Mouse (Mus musculus): Measurements from ENCODE around the gene Med24. TPM values are rescaled to one million over a fixed set of nuclear protein-coding genes. Genes with fewer than 3 reads are reported as not detected.

The Med24 gene
- polyA plus RNA-seq (2012; rRNA removed) (83.4 and 104 TPM in 2 replicates), polyA plus RNA-seq (2014; fragmentation: Nextera tagmentation; extraction: Ambion mirVana) (43.9 and 48.3 TPM in 2 replicates)

DNA sequence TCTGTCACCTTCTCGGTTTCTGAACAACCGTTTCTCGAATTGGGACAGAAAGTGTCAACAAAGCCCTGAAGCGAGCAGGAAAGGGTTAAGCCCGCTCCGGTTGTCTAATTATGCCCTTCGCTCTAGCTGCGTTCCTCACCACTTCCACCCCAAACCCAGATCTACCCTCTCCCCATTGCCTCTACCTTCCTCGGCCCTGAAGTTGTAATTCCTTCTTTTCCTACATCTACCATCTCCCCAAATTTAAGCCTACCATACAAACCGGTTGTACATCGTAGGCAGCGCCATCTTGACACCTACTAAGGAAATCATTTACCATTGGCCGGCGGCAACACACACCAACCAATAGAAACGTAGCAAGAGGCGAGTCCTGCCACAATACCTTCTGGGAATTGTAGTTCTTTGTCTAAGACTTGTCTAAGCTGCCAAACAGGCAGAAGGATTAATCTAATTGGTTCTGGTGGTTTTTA is at the start of gene Med24:
Med24 (minus strand) TSS at position 317 of the 470 bp plus-strand sequence.
- H3K4me1 ChIP-seq (ENCODE audit: control insufficient read depth, insufficient read depth, low read length): 0 out of 2 replicates have a peak, but pooled peaks cover 4% of the 10 kb centered on the region
- H3K4me3 ChIP-seq (replicated peaks; ENCODE audit: low read length): peak within 1 kb of the TSS; percentile 64
- peaks cover 18% of the 10 kb centered on the region for H3K36me3 ChIP-seq (ENCODE audit: control insufficient read depth, insufficient read depth, low read length)
- peak; percentile 29; the same call in 1 of the 2 replicates for TF ChIP-seq POLR2A (IDR thresholded peaks at IDR 0.05; ENCODE audit: borderline replicate concordance, extremely low read depth, insufficient read depth, insufficient read length)
- WGBS: under 1% methylated on average over 16 of the region's 16 CpGs
- peak; percentile 98 for ATAC-seq (ENCODE audit: low FRiP score, low read depth)
- H3K27me3 ChIP-seq (ENCODE audit: control insufficient read depth, insufficient read depth, low read length): no peaks in the 10 kb centered on the region
- H3K9ac ChIP-seq (ENCODE audit: low read depth, low read length, severe bottlenecking): peak within 1 kb of the TSS; percentile 67
- 0 out of 2 replicates have a peak within 1 kb of the TSS, but pooled peaks have one; percentile 9 for H3K27ac ChIP-seq (replicated peaks; ENCODE audit: low read depth, low read length)
- peak within 1 kb of the TSS; percentile 65 for H3K4me2 ChIP-seq (replicated peaks; ENCODE audit: low read depth, low read length, severe bottlenecking)
- peak; percentile 96 for DNase-seq (ENCODE audit: low spot score)
- H3K9me3 ChIP-seq (ENCODE audit: control insufficient read depth, low read length): no peaks in the 10 kb centered on the region

DNA sequence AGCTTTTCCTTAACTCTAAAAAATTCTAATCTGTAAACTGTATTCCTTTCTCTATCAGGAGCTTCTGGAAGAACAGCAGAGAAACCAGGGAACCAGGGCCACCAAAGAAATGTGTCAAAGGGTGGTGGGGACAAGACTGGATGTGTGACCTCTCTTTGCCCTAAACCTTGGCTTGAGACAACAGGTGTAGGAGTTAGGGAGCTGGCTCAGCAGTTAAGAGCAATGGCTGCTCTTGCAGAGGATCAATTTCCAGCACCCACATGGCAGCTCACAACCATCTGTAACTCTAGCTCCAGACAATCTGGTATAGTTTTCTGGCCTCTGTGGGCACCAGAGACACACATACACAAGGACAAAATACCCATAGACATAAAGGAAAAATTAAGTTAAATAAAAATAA is 48.7 kb upstream of the Med24 start:
- Histone ChIP-seq H3K27me3 (ENCODE audit: control insufficient read depth, insufficient read depth, low read length) (no peaks in the 10 kb centered on the region), H3K4me2 (replicated peaks; ENCODE audit: low read depth, low read length, severe bottlenecking) (no peak overlapping the region), H3K4me1 (ENCODE audit: control insufficient read depth, insufficient read depth, low read length) (peaks cover 60% of the 10 kb centered on the region), H3K9ac (ENCODE audit: low read depth, low read length, severe bottlenecking) (no peak overlapping the region), H3K27ac (replicated peaks; ENCODE audit: low read depth, low read length) (peak overlapping the region; percentile 76; the same call in 1 of the 2 replicates), H3K36me3 (ENCODE audit: control insufficient read depth, insufficient read depth, low read length) (no peaks in the 10 kb centered on the region), H3K4me3 (replicated peaks; ENCODE audit: low read length) (no peak overlapping the region), H3K9me3 (ENCODE audit: control insufficient read depth, low read length) (no peaks in the 10 kb centered on the region)
- no peak for ATAC-seq (ENCODE audit: low FRiP score, low read depth)
- TF ChIP-seq POLR2A (IDR thresholded peaks at IDR 0.05; ENCODE audit: borderline replicate concordance, extremely low read depth, insufficient read depth, insufficient read length): no peak
- DNase-seq (ENCODE audit: low spot score): no peak

DNA sequence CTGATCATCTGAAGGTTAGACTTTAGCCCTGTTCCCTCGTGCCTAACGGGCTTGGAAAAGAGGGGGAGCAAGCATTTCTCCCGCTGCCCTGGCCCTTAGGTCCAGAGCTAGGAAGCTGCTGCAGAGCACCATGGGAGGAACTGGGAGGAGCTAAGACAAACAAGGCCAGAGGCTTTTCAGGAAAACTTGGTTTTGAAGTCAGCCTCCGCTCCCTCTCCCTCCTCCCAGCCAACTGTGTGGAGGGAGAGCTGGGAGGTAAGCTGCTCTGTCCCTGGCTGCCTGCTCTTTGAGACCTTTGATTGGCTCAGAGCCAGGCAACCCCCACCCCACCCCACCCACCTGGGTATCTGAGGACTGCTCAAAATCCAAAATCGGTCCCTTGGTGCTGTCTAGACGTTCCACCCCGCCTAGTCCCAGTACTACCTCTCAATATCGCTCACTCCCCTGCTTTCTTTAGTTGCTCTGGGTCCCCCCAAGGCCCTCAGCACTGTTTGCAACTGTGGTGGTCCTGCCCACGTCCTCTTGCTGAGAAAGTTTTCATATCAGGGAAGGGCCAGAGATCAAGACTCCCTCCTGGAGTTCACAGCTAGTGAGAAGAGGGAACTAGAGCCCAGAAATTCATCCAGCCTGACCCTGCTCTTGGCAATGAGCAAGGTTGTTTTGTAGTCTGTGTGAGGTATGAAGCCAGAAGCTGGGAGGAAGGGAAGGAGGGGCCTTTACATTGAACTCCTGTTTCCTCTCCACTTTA is 47.8 kb upstream of the Med24 start:
- DNase-seq (ENCODE audit: low spot score) (peak; percentile 59), ATAC-seq (ENCODE audit: low FRiP score, low read depth) (peak; percentile 20; the same call in 1 of the 2 replicates)
- whole genome bisulfite sequencing: 11% methylated on average over 9 of the region's 9 CpGs
- Histone ChIP-seq H3K4me1 (ENCODE audit: control insufficient read depth, insufficient read depth, low read length) (peaks cover 55% of the 10 kb centered on the region), H3K4me2 (replicated peaks; ENCODE audit: low read depth, low read length, severe bottlenecking) (peak overlapping the region; percentile 34; the same call in 1 of the 2 replicates), H3K9ac (ENCODE audit: low read depth, low read length, severe bottlenecking) (peak overlapping the region; percentile 32; the same call in 1 of the 2 replicates), H3K4me3 (replicated peaks; ENCODE audit: low read length) (no peak overlapping the region), H3K9me3 (ENCODE audit: control insufficient read depth, low read length) (no peaks in the 10 kb centered on the region), H3K27me3 (ENCODE audit: control insufficient read depth, insufficient read depth, low read length) (no peaks in the 10 kb centered on the region), H3K36me3 (ENCODE audit: control insufficient read depth, insufficient read depth, low read length) (no peaks in the 10 kb centered on the region), H3K27ac (replicated peaks; ENCODE audit: low read depth, low read length) (peak overlapping the region; percentile 76)
- no peak for TF ChIP-seq POLR2A (IDR thresholded peaks at IDR 0.05; ENCODE audit: borderline replicate concordance, extremely low read depth, insufficient read depth, insufficient read length)

DNA sequence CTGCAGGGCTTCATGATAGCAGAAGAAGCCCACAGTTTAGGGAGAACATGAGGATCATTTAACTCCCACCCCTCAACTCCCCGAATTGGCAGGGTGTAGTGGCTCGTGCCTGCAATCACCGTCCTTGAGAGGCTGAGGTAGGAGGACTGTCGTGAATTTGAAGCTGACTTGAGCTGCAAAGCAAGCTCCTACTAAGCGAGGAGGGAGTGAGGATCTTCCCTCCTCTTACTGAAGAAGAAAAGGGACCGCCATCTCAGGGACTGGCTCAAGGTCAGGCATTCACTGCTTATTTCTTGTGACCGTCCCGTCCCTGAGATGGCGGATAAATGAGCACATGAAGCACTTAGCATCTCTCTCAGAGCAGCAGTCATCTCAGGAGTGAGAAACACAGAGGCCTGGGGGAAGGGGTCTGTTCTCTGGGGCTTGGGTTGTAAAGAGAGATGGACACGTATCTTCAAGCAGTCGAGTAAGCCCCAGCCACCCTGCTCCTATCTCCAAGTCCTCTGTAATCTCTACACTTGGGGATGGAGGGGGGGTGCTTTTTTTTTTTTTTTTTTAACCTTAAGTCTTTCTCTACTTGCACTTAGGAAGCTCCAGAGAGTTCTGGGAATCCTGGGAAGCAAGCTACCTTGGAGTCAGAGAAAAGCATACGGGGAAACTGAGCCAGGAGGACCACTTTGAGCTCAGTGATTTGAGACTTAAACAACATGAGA is 47.0 kb upstream of the Med24 start:
- WGBS: 41% methylated on average over 12 of the region's 12 CpGs
- H3K27ac ChIP-seq (replicated peaks; ENCODE audit: low read depth, low read length): peak overlapping the region; percentile 76
- H3K27me3 ChIP-seq (ENCODE audit: control insufficient read depth, insufficient read depth, low read length): no peaks in the 10 kb centered on the region
- H3K9ac ChIP-seq (ENCODE audit: low read depth, low read length, severe bottlenecking): 0 out of 2 replicates have a peak overlapping the region, but pooled peaks have one; percentile 2
- H3K9me3 ChIP-seq (ENCODE audit: control insufficient read depth, low read length): no peaks in the 10 kb centered on the region
- H3K36me3 ChIP-seq (ENCODE audit: control insufficient read depth, insufficient read depth, low read length): peaks cover 2% of the 10 kb centered on the region; the same call in 1 of the 2 replicates
- DNase-seq (ENCODE audit: low spot score) (no peak), ATAC-seq (ENCODE audit: low FRiP score, low read depth) (no peak)
- peaks cover 49% of the 10 kb centered on the region for H3K4me1 ChIP-seq (ENCODE audit: control insufficient read depth, insufficient read depth, low read length)
- no peak for TF ChIP-seq POLR2A (IDR thresholded peaks at IDR 0.05; ENCODE audit: borderline replicate concordance, extremely low read depth, insufficient read depth, insufficient read length)
- peak overlapping the region; percentile 84 for H3K4me2 ChIP-seq (replicated peaks; ENCODE audit: low read depth, low read length, severe bottlenecking)
- peak overlapping the region; percentile 34 for H3K4me3 ChIP-seq (replicated peaks; ENCODE audit: low read length)

All from limb, embryonic 14.5 days (tissue).